Mouse (Mus musculus) urinary bladder, postnatal 25 days (tissue): ENCODE results near the gene Gm6763.
"Not testable (repeated sequence)": the region's sequence is repeated elsewhere in the genome, so short reads cannot be mapped to it uniquely, and the experiment has no call there.

Experiments
- DNase-seq: peaks from one replicate; pipeline ENCODE4 v3.0.0; 2022; ENCODE audit warnings: low spot score

Gm6763 gene

DNA sequence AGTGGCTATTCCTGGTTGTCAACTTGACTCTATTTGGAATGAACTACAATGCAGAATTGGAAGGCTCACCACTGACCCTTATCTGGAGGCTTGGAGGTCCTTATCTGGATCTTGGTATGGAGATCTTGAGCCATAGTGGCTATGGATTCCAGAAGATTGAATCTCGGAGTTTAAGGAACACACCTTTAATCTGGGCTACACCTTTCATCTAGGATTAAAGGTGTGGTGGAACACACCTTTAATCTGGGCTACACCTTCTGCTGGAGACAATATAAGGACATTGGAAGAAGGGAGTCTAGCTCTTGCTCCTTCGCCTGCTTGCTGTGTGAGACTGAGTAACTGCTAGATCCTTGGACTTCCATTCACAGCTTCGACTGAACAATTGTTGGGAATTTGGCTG lies at the start of gene Gm6763:
Gene Gm6763, plus strand, starts transcription at position 301 of the 400 bp plus-strand sequence.
- DNase-seq, result not testable (repeated sequence)

DNA sequence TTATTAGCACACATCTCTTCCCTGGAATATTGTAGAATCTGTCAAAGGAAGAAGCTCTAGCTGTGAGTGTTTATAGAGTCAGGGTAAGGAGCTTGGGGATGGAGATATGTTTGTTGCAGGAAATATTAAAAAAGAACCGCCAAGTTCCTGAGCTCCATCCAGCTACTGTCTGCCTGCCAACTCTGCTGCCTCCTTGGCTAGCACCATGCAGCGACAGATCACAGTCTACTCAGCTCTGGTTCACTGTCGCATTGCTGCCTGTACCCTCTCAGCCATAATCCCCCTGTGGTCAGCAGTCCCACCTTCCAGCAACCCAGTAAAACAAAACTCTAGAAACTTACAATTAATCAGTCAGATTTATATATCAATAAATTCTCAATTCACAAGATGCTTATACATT lies 41.3 kb upstream of the Gm6763 start:
- no peak for DNase-seq

- DNase-seq, result no peak
Measured at GRCm38 (mm10) chr10:104118312-104118711, 33.0 kb upstream of the Gm6763 start.

GRCm38 (mm10) chr10:104142687-104143086 lies 8.6 kb upstream of the Gm6763 start, which contains the start of gene Gm21293:
Gm21293 (plus strand) TSS chr10:104142987.
- not testable (repeated sequence) for DNase-seq

- DNase-seq, result not testable (repeated sequence)
Measured at GRCm38 (mm10) chr10:104159706-104160105, 8.4 kb downstream of the Gm6763 start, which contains the start of gene Gm8764. Gm8764 (plus strand) TSS chr10:104160006.

DNA sequence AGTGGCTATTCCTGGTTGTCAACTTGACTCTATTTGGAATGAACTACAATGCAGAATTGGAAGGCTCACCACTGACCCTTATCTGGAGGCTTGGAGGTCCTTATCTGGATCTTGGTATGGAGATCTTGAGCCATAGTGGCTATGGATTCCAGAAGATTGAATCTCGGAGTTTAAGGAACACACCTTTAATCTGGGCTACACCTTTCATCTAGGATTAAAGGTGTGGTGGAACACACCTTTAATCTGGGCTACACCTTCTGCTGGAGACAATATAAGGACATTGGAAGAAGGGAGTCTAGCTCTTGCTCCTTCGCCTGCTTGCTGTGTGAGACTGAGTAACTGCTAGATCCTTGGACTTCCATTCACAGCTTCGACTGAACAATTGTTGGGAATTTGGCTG lies 16.9 kb downstream of the Gm6763 start, which contains the start of gene Gm21304:
Gene Gm21304, plus strand, starts transcription at position 301 of the 400 bp plus-strand sequence.
- not testable (repeated sequence) for DNase-seq

DNA sequence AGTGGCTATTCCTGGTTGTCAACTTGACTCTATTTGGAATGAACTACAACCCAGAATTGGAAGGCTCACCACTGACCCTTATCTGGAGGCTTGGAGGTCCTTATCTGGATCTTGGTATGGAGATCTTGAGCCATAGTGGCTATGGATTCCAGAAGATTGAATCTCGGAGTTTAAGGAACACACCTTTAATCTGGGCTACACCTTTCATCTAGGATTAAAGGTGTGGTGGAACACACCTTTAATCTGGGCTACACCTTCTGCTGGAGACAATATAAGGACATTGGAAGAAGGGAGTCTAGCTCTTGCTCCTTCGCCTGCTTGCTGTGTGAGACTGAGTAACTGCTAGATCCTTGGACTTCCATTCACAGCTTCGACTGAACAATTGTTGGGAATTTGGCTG lies 25.4 kb downstream of the Gm6763 start, which contains the start of gene Gm21312:
Gene Gm21312, plus strand, starts transcription at position 301 of the 400 bp plus-strand sequence.
- not testable (repeated sequence) for DNase-seq

- not testable (repeated sequence) for DNase-seq
Measured at GRCm38 (mm10) chr10:104185233-104185632, 33.9 kb downstream of the Gm6763 start, which contains the start of gene Gm20765. Gm20765 (plus strand) TSS chr10:104185533.

- not testable (repeated sequence) for DNase-seq
Measured at GRCm38 (mm10) chr10:104193742-104194141, 42.4 kb downstream of the Gm6763 start, which contains the start of gene Gm4340. Gm4340 (plus strand) TSS chr10:104194042.
